Mouse (Mus musculus) megakaryocyte, embryonic 14.5 days (primary cell): ENCODE results near the gene Glb1. TPM values are rescaled to one million over a fixed set of nuclear protein-coding genes. Genes with fewer than 3 reads are reported as not detected.
"Not testable (repeated sequence)": the region's sequence is repeated elsewhere in the genome, so short reads cannot be mapped to it uniquely, and the experiment has no call there.

Source experiments
- H3K27me3 ChIP-seq: replicated peaks from 2 replicates; pipeline ENCODE3; 2012; ENCODE audit warnings: inconsistent platforms
- H3K36me3 ChIP-seq: replicated peaks from 2 replicates; pipeline ENCODE3; 2012; ENCODE audit warnings: low read length, inconsistent platforms, mixed read lengths
- H3K4me1 ChIP-seq: 2 replicates; pipeline ENCODE4 v1.6.1; 2012; ENCODE audit warnings: inconsistent platforms
- H3K4me3 ChIP-seq: replicated peaks from 2 replicates; pipeline ENCODE3; 2012; ENCODE audit warnings: moderate library complexity, mild to moderate bottlenecking, inconsistent platforms
- H3K9me3 ChIP-seq: 2 replicates; pipeline ENCODE4 v1.6.1; 2012; ENCODE audit warnings: inconsistent platforms
- FLI1 ChIP-seq: IDR thresholded peaks from 2 replicates; pipeline ENCODE4 v1.6.1; 2012; ENCODE audit warnings: low read length, inconsistent platforms, mixed read lengths
- GATA1 ChIP-seq: IDR thresholded peaks from 3 replicates; pipeline ENCODE4 v1.6.1; 2012; ENCODE audit warnings: mixed read lengths, low read length, inconsistent platforms, borderline replicate concordance
- polyA plus RNA-seq: library from polyadenylated mRNA; stranded (reverse); fragments of >175 nt; gene quantifications from 2 replicates; pipeline ENCODE4 v1.2.3, GENCODE M21; 2012; ENCODE audit warnings: low replicate concordance; ENCODE audit not compliant: insufficient read depth

Gene Glb1
- polyA plus RNA-seq, 1 experiment: 16.4 TPM

DNA sequence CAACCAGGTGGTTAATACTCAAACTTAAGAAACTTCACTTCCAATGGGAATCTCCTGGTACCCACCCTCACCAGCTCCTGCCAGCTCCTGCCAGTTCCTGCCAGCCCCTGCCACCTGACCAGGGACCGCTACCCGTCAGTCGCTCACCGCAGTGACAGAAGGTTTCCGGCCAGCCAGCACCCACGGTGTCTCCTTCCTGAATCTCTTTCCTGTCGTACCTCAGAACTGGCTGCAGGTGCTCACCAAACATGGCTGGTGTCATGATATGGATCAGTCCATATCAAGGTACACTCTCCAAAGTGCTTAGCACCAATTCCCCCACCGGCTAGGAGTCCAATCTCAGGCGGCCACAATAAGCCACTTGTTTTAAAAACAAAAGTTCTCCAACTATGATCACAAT lies 108.9 kb downstream of the Glb1 start:
- peaks cover 53% of the 10 kb centered on the region for H3K9me3 ChIP-seq
- H3K4me1 ChIP-seq: peaks cover 10% of the 10 kb centered on the region; the same call in 1 of the 2 replicates
- H3K4me3 ChIP-seq: no peak overlapping the region
- H3K27me3 ChIP-seq: peaks cover 85% of the 10 kb centered on the region
- no peaks in the 10 kb centered on the region for H3K36me3 ChIP-seq
- no peak for TF ChIP-seq GATA1
- no peak for TF ChIP-seq FLI1

DNA sequence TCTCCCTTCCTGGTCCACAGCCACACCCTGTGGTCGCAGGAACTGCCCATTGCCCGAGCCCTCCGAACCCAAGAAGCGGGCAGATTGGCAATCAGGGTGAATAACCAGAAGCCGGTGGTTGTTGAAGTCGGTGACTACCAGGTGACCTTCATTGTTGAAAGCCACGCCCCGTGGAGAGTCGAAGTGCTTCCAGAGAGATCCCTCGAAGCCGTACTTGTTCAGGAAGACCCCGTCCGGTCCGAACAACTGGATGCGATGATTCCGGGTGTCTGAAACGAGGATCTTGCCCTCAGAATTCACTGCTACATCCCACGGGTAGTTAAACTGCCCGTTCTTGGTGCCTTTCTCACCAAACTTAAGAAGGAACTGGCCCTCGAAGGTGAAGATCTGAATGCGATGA lies 112.0 kb downstream of the Glb1 start:
- Histone ChIP-seq H3K27me3 (peaks cover 87% of the 10 kb centered on the region), H3K4me1 (no peaks in the 10 kb centered on the region), H3K4me3 (peak overlapping the region; percentile 46), H3K9me3 (peaks cover 54% of the 10 kb centered on the region), H3K36me3 (no peaks in the 10 kb centered on the region)
- TF ChIP-seq FLI1: no peak
- no peak for TF ChIP-seq GATA1

DNA sequence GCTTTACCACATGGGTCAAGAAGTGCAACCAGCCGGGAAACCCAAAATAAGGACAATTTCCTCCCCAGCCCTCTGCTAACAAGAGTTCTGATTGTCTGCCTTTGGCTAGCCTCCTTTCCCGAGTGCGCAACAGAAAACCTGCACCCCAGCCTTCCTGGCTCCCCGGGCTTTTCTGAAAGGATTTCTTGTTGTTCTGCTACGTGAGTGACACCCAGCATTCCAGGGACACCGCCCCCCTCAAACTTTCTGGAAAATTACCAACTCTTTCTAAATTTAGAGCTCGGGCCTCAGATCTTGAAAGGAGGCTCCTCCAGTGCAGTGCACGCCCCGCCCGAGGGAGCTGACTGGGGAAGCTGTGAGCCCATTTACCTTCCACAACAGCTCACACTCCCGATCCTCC lies 114.5 kb downstream of the Glb1 start, which contains the start of gene C130032M10Rik:
TSS of gene C130032M10Rik (plus strand) at position 334 of the 400 bp plus-strand sequence.
- peaks cover 80% of the 10 kb centered on the region for H3K27me3 ChIP-seq
- TF ChIP-seq GATA1 (no peak), FLI1 (no peak)
- H3K36me3 ChIP-seq: no peaks in the 10 kb centered on the region
- H3K4me3 ChIP-seq: no peak within 1 kb of the TSS
- no peaks in the 10 kb centered on the region for H3K4me1 ChIP-seq
- peaks cover 39% of the 10 kb centered on the region for H3K9me3 ChIP-seq

- H3K4me3 ChIP-seq: no peak overlapping the region
- peaks cover 19% of the 10 kb centered on the region for H3K9me3 ChIP-seq
- TF ChIP-seq GATA1 (no peak), FLI1 (no peak)
- H3K4me1 ChIP-seq: no peaks in the 10 kb centered on the region
- H3K27me3 ChIP-seq: peaks cover 74% of the 10 kb centered on the region
- no peaks in the 10 kb centered on the region for H3K36me3 ChIP-seq
These were observed 117.1 kb downstream of the Glb1 start for GRCm38 (mm10) chr9:114517924-114518497.

DNA sequence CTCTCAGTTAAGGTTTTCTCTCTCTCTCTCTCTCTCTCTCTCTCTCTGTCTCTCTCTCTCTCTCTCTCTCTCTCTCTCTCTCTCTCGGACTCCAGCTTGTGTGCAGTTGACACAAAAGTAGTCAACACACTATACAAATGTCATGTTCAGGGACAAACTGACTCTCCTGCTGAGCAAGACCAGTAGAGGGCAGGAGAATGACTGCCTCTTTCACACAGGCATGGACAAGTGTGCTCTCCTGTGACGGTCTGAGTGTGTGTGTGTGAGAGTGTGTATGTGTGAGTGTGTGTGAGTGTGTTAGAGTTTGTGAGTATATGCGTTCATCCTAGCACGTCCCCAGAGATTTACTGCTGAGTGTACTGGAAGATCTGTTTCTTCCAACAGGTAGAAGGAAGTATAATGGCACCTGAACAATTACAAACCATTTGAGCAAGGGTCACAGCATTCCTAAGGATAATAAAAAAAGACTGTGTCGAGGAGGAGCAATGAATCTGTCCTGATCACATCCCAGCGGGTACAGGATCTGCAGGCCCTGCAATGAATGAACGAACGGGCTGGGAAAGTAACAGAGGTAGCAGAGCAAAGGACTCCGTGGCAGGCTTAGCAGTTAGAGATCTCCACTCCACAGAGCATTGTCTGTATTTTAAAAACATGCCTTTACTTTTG lies 118.1 kb downstream of the Glb1 start:
- TF ChIP-seq FLI1: no peak
- TF ChIP-seq GATA1: no peak
- no peak overlapping the region for H3K4me3 ChIP-seq
- H3K9me3 ChIP-seq: peaks cover 13% of the 10 kb centered on the region
- H3K27me3 ChIP-seq: peaks cover 72% of the 10 kb centered on the region
- no peaks in the 10 kb centered on the region for H3K36me3 ChIP-seq
- no peaks in the 10 kb centered on the region for H3K4me1 ChIP-seq

DNA sequence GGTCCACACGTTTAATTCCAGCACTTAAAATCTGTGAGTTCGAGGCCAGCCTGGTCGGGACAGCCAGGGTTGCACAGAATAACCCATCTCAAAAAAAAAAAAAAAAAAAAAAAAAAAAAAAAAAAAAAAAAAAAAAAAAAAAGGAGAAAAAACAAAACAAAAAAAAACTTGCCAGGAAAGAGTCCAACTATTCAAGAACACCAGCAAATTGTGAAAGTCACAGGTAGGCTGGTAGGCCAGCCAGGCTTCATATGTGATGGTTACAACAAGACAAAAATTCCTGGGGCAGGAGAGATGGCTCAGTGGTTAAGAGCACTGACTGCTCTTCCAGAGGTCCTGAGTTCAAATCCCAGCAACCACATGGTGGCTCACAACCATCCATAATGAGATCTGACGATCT lies 119.7 kb downstream of the Glb1 start:
- H3K4me1 ChIP-seq, H3K36me3 ChIP-seq, H3K9me3 ChIP-seq, H3K4me3 ChIP-seq: not testable (repeated sequence)
- H3K27me3 ChIP-seq: peaks cover 72% of the 10 kb centered on the region

- H3K27me3 ChIP-seq: peaks cover 71% of the 10 kb centered on the region
- H3K36me3 ChIP-seq: no peaks in the 10 kb centered on the region
- H3K4me1 ChIP-seq: peaks cover 5% of the 10 kb centered on the region
- H3K4me3 ChIP-seq: no peak overlapping the region
- H3K9me3 ChIP-seq: peaks cover 3% of the 10 kb centered on the region; the same call in 1 of the 2 replicates
- TF ChIP-seq GATA1 (no peak), FLI1 (no peak)
These were observed 121.2 kb downstream of the Glb1 start for GRCm38 (mm10) chr9:114522041-114522440.

- H3K9me3 ChIP-seq: peaks cover 3% of the 10 kb centered on the region; the same call in 1 of the 2 replicates
- no peak for TF ChIP-seq FLI1
- TF ChIP-seq GATA1: no peak
These were observed 121.6 kb downstream of the Glb1 start for GRCm38 (mm10) chr9:114522501-114522900.

More at GRCm38 (mm10) chr9:114522501-114522900, 121.6 kb downstream of the Glb1 start:
- H3K4me3 ChIP-seq: no peak overlapping the region
- H3K27me3 ChIP-seq: peaks cover 68% of the 10 kb centered on the region
- H3K4me1 ChIP-seq: peaks cover 7% of the 10 kb centered on the region
- no peaks in the 10 kb centered on the region for H3K36me3 ChIP-seq

Other genes with a start within 250 kb of the Glb1 start
- gene Bcl2a1c, start 70.9 kb upstream of the Glb1 start, polyA plus RNA-seq: not detected in 2 replicates
- 20.4 and 57.9 TPM in 2 replicates for gene Crtap, start 10.4 kb upstream of the Glb1 start, polyA plus RNA-seq
- 1.2 and 2.1 TPM in 2 replicates for gene Tmppe, start within 50 bp of the Glb1 start, polyA plus RNA-seq
- gene Ccr4, start 103.8 kb downstream of the Glb1 start, polyA plus RNA-seq: not detected in 2 replicates
- not detected in 2 replicates for gene C130032M10Rik, start 114.6 kb downstream of the Glb1 start, polyA plus RNA-seq
- gene Trim71, start 163.3 kb downstream of the Glb1 start, polyA plus RNA-seq: 0.28 TPM in 1 of 2 replicates, not detected in the other
- 7.8 and 9.6 TPM in 2 replicates for gene Cnot10, start 239.1 kb downstream of the Glb1 start, polyA plus RNA-seq